Mouse (Mus musculus): ENCODE data around the gene 1700020N01Rik. TPM values are rescaled to one million over a fixed set of nuclear protein-coding genes. Genes with fewer than 3 reads are reported as not detected.
A peak's percentile ranks its signal among the peaks of the same experiment; 100 is the strongest.

1700020N01Rik gene
- polyA plus RNA-seq, 1 experiment from 2014 or later, result not detected

DNA sequence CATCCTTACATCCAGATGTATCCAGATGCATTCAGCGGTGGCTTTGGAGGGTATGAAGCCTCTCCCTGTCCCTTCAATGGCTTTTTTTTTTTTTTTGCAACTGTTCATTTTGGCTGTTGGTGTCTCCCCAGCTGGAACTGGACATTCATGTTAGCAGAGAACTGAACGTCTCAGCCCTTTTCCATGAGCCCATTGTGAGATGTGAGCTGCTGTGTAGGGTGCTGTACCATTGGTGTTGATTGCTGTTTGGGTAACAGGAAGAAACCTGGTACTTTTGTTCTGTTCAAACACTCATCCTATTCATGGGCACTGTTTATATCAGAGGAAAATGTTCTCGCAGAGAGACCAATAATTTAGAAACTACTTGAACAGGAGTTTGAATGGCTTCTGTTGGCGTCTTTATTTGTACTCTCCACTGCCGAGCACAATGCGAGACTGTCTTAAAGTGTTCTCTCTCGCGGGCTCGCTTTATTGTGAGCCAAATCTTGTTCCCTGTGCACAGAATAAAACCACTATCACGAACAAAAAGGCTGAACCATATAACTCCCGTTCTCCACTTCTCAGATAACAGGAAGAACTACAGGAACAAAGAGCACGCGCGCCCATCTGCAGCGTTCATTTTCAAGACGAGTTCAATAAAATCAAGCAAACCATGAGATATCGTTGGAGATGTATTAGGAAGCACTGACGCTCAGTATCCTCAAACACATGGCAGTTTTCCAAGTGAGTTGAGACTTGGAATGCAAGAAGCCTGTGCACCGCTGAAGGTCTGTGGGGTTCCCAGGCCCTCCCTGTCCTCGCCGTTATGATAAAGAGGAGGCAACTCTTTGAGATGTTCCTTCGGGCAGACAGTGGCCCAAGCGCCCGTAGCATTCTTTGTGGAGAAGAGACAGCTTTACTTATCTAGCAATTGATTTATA, 59.7 kb downstream of the 1700020N01Rik start:
- no peak for ATAC-seq (ENCODE audit: low FRiP score, low TSS enrichment)
- 85% methylated on average over 24 of the region's 24 CpGs for WGBS
- H3K4me3 ChIP-seq (ENCODE audit: low read length), result no peak overlapping the region
- peaks cover 7% of the 10 kb centered on the region for H3K9me3 ChIP-seq (ENCODE audit: low read length)
- H3K36me3 ChIP-seq (ENCODE audit: insufficient read depth, low read length), result no peaks in the 10 kb centered on the region
- H3K27me3 ChIP-seq (ENCODE audit: insufficient read depth, low read length), result no peaks in the 10 kb centered on the region
- no peak overlapping the region for H3K9ac ChIP-seq (replicated peaks; ENCODE audit: low read length)
- no peaks in the 10 kb centered on the region for H3K4me1 ChIP-seq (ENCODE audit: insufficient read depth, low read length)
- no peak overlapping the region for H3K4me2 ChIP-seq (replicated peaks; ENCODE audit: low read depth, low read length)
- no peak overlapping the region for H3K27ac ChIP-seq (ENCODE audit: low read length)

DNA sequence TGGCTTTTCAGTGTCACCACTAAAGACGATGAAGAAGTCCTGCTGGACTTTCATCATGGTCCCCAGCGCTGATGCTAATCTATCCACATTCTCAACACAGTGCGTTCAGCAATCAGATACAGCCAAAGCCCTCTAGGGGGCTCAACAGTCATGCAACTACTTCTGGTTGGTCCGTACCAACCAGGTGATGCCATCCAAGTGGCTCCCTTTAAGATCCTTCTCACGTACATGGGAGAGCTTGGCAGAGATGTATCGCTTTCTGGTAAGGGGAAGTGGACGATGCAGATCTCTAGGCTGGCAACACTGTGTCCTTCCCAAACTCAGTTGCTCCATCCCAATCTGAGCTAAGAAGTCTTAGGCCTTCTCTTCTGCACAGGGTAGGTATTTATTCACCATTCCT, 60.5 kb downstream of the 1700020N01Rik start:
- H3K4me2 ChIP-seq (replicated peaks; ENCODE audit: low read depth, low read length), result no peak overlapping the region
- H3K4me1 ChIP-seq (ENCODE audit: insufficient read depth, low read length), result no peaks in the 10 kb centered on the region
- no peak for ATAC-seq (ENCODE audit: low FRiP score, low TSS enrichment)
- H3K36me3 ChIP-seq (ENCODE audit: insufficient read depth, low read length), result no peaks in the 10 kb centered on the region
- no peak overlapping the region for H3K4me3 ChIP-seq (ENCODE audit: low read length)
- H3K27ac ChIP-seq (ENCODE audit: low read length), result no peak overlapping the region
- H3K9ac ChIP-seq (replicated peaks; ENCODE audit: low read length), result no peak overlapping the region
- peaks cover 7% of the 10 kb centered on the region for H3K9me3 ChIP-seq (ENCODE audit: low read length)
- WGBS, result 83% methylated on average over 7 of the region's 7 CpGs
- H3K27me3 ChIP-seq (ENCODE audit: insufficient read depth, low read length), result no peaks in the 10 kb centered on the region

DNA sequence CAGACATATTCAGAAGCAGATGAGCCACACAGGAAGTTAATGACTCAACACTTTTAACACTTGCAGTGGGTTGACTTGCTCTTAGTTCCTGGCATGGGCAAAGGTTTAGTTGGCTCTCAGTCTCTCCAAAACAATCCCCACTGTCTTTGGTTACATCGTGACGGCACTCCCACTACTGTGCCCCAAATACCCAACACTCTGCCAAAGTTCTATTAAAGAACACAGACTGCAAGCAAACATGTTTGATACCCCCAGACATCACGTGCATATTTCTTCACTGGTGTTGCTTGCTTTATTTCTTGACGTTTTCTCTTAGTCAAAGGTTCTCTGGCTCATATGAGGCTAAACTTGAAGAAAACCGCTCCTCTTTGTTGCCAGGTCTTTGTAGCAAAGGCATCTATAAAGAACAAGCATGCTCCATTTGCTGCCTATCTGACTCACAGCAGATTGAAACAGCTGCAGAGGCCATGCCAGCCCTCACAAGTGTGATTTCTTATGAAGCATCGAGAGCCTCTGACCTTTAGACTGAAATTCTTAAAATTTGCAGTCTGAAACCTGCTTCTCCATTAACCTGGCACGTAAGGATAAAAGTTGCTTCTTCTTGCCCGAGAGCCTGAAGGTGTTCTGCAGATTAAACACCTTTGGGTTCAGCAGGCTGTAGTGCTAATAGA, 66.8 kb downstream of the 1700020N01Rik start:
- H3K27ac ChIP-seq (ENCODE audit: low read length), result no peak overlapping the region
- H3K4me1 ChIP-seq (ENCODE audit: insufficient read depth, low read length), result no peaks in the 10 kb centered on the region
- no peaks in the 10 kb centered on the region for H3K9me3 ChIP-seq (ENCODE audit: low read length)
- H3K27me3 ChIP-seq (ENCODE audit: insufficient read depth, low read length), result no peaks in the 10 kb centered on the region
- no peak overlapping the region for H3K4me2 ChIP-seq (replicated peaks; ENCODE audit: low read depth, low read length)
- no peak overlapping the region for H3K4me3 ChIP-seq (ENCODE audit: low read length)
- 76% methylated on average over 8 of the region's 8 CpGs for WGBS
- H3K9ac ChIP-seq (replicated peaks; ENCODE audit: low read length), result no peak overlapping the region
- H3K36me3 ChIP-seq (ENCODE audit: insufficient read depth, low read length), result no peaks in the 10 kb centered on the region
- ATAC-seq (ENCODE audit: low FRiP score, low TSS enrichment), result no peak

DNA sequence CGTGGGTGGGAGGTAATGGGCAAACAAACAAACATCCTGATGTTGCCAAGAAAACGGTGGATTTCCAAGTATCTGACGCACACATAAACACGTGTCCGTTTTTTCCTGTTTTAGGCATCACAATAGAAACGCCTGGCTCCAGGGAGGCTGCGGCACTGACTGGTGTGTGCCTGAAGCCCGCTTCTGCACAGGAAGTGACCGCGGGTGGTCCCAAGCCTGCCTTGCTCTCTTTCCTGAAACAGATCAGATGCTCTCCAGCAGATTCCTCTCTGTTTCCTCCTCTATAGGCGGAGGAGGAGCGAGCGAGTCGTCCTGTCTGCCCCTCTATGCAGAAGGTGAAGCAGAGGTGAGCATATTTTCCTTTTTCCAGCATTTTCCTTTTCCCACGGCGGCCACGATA, 76.0 kb downstream of the 1700020N01Rik start:
- Histone ChIP-seq H3K4me3 (ENCODE audit: low read length) (no peak overlapping the region), H3K9ac (replicated peaks; ENCODE audit: low read length) (no peak overlapping the region), H3K36me3 (ENCODE audit: insufficient read depth, low read length) (no peaks in the 10 kb centered on the region), H3K4me1 (ENCODE audit: insufficient read depth, low read length) (peaks cover 6% of the 10 kb centered on the region; the same call in 1 of the 2 replicates), H3K4me2 (replicated peaks; ENCODE audit: low read depth, low read length) (peak overlapping the region; percentile 21), H3K27me3 (ENCODE audit: insufficient read depth, low read length) (no peaks in the 10 kb centered on the region), H3K9me3 (ENCODE audit: low read length) (no peaks in the 10 kb centered on the region), H3K27ac (ENCODE audit: low read length) (peak overlapping the region; percentile 85)
- 47% methylated on average over 17 of the region's 17 CpGs for WGBS
- ATAC-seq (ENCODE audit: low FRiP score, low TSS enrichment), result peak; percentile 85

DNA sequence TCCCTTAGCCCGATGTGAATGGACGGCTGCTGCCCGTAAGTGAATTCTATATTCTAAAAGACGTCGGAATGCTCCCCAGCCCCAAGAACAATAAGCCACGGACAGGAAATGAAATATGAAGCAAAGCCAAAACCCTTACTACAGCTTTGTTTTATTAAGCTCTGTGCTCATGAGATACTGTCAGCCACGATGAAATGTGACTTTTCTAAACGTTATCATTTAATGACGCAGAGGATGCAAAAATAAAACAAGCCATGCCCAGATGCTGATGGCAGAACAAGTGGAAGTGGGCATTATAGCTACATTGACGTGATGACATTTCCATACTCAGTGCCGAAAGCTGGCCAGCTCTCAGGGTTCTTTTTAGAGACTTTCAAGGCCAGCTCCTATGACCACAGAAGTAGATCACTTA, 76.8 kb downstream of the 1700020N01Rik start:
- ATAC-seq (ENCODE audit: low FRiP score, low TSS enrichment), result peak; percentile 67; the same call in 1 of the 2 replicates
- no peak overlapping the region for H3K9ac ChIP-seq (replicated peaks; ENCODE audit: low read length)

DNA sequence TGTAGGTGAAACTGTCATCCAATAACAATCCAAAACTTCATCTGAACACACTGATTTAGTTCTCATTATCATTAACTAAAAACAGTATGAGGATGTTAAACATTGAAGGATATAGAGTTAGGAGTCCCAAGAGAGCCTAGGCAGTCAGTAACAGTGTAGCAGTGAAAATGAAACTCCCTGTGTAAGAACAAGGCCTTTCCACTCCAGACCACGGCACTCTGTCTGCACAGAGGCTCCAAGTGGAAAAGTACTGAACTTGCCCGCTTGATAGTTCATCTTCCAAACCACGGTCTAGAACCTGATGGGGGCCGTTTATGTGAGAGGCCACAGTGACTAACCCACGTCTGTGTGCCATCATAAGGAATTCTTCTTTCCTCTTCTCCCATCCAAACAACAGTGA, 77.2 kb downstream of the 1700020N01Rik start:
- no peaks in the 10 kb centered on the region for H3K36me3 ChIP-seq (ENCODE audit: insufficient read depth, low read length)
- peak overlapping the region; percentile 85 for H3K27ac ChIP-seq (ENCODE audit: low read length)
- no peaks in the 10 kb centered on the region for H3K9me3 ChIP-seq (ENCODE audit: low read length)
- no peak overlapping the region for H3K4me3 ChIP-seq (ENCODE audit: low read length)
- no peak overlapping the region for H3K9ac ChIP-seq (replicated peaks; ENCODE audit: low read length)
- no peak overlapping the region for H3K4me2 ChIP-seq (replicated peaks; ENCODE audit: low read depth, low read length)
- peak; percentile 88 for ATAC-seq (ENCODE audit: low FRiP score, low TSS enrichment)
- H3K27me3 ChIP-seq (ENCODE audit: insufficient read depth, low read length), result no peaks in the 10 kb centered on the region
- 58% methylated on average over 5 of the region's 5 CpGs for WGBS
- peaks cover 6% of the 10 kb centered on the region; the same call in 1 of the 2 replicates for H3K4me1 ChIP-seq (ENCODE audit: insufficient read depth, low read length)

More for the DNA sequence above, 76.8 kb downstream of the 1700020N01Rik start:
- Histone ChIP-seq H3K4me3 (ENCODE audit: low read length) (no peak overlapping the region), H3K27ac (ENCODE audit: low read length) (peak overlapping the region; percentile 85), H3K4me2 (replicated peaks; ENCODE audit: low read depth, low read length) (no peak overlapping the region), H3K4me1 (ENCODE audit: insufficient read depth, low read length) (peaks cover 6% of the 10 kb centered on the region; the same call in 1 of the 2 replicates), H3K9me3 (ENCODE audit: low read length) (no peaks in the 10 kb centered on the region), H3K27me3 (ENCODE audit: insufficient read depth, low read length) (no peaks in the 10 kb centered on the region), H3K36me3 (ENCODE audit: insufficient read depth, low read length) (no peaks in the 10 kb centered on the region)
- WGBS, result 50% methylated on average over 11 of the region's 11 CpGs

Other genes with a start within 250 kb of the 1700020N01Rik start
- 4.5 and 5.1 TPM in 2 replicates for gene Aldh8a1, start 215.9 kb upstream of the 1700020N01Rik start, polyA plus RNA-seq (2015; fragmentation: Nextera tagmentation; extraction: Ambion mirVana)

Data from kidney, embryonic 16.5 days (tissue).